Mouse (Mus musculus): ENCODE results near the gene Dpf3. TPM values are rescaled to one million over a fixed set of nuclear protein-coding genes. Genes with fewer than 3 reads are reported as not detected.

Dpf3 gene
- polyA plus RNA-seq, 1 experiment from 2014 or later: 8.6 TPM

DNA sequence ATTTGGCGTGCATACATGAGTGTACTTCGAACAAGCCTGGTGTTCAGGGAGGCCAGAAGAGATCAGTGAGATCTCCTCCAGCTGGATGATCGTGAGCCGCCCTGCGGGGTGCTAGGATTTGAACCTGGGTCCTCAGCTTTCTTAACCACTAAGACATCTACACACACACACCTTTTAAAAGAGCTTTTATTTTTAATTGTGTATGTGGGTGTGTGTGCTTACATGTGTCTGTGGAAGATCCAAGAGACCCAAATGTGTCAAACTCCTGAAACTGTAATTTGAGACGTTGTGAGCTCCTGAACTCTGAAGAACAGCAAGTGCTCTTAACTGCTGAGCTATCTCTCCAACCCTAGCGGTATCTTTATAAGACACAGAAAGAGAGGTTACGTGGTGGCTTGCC, 33.6 kb upstream of the Dpf3 start:
- Histone ChIP-seq H3K9me3 (no peaks in the 10 kb centered on the region), H3K36me3 (no peaks in the 10 kb centered on the region), H3K27ac (no peak overlapping the region), H3K4me2 (replicated peaks) (peak overlapping the region; percentile 62), H3K4me3 (replicated peaks) (peak overlapping the region; percentile 70), H3K27me3 (replicated peaks) (no peaks in the 10 kb centered on the region), H3K4me1 (replicated peaks) (peaks cover 9% of the 10 kb centered on the region; the same call in 1 of the 2 replicates), H3K9ac (peak overlapping the region; percentile 70; the same call in 1 of the 2 replicates)
- WGBS: 42% methylated on average over 8 of the region's 8 CpGs
- no peak for ATAC-seq

DNA sequence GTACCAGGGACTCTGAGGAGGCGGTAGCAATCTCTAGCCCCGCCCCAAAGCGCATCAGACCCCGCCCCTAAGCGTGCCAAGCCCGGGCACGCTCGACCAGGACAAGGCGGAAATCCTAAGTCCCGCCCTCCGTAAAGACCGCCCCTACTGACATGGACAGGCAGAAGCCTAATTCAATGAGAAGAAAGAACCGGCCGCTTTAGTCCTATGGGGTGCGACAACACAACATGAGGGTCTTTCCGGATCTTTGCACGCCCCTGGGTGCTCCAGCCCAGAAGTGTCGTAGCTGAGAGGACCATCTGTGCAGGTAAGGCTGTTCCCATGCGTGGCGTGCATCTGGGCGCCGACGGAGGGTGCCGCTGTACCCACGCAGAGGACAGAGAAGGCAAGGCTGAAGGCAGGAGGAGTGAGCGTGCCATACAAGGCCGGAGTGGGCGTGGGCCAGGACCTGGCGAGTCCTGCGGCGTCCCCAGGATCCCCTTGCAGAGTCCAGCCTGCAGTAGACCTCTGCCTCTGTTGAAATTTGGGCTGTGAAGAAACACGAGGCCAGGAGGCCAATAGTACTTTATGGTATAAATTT, 32.9 kb upstream of the Dpf3 start, which contains the start of gene Dcaf4:
Dcaf4 (plus strand) TSS at position 156 of the 580 bp plus-strand sequence.
- Histone ChIP-seq H3K9ac (peak within 1 kb of the TSS; percentile 70), H3K27ac (peak within 1 kb of the TSS; percentile 80), H3K27me3 (replicated peaks) (no peaks in the 10 kb centered on the region), H3K36me3 (no peaks in the 10 kb centered on the region), H3K4me3 (replicated peaks) (peak within 1 kb of the TSS; percentile 70), H3K9me3 (no peaks in the 10 kb centered on the region), H3K4me2 (replicated peaks) (peak within 1 kb of the TSS; percentile 62), H3K4me1 (replicated peaks) (peaks cover 6% of the 10 kb centered on the region; the same call in 1 of the 2 replicates)
- under 1% methylated on average over 32 of the region's 32 CpGs for WGBS
- ATAC-seq: peak; percentile 98

DNA sequence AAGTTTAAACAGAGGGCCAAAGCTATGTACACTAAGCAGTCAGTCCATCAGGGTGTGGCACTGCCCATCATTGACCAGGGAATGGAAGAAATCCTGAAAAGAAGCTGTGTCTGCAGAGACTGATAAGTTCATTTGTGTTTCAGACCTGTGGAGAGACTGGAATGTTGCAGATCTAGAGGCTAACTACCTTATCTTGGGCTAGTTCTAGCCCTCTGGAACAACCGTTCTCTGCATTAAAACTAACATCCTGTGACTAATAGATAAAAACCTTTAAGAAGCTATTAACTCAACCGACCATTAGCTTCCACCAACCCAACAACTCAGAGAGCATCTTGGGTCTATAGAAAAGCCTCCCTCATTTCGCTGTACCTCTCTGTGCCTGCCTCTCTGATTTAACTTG, 30.1 kb upstream of the Dpf3 start:
- Histone ChIP-seq H3K27ac (no peak overlapping the region), H3K4me2 (replicated peaks) (no peak overlapping the region), H3K9ac (no peak overlapping the region), H3K36me3 (no peaks in the 10 kb centered on the region), H3K4me3 (replicated peaks) (no peak overlapping the region), H3K9me3 (no peaks in the 10 kb centered on the region), H3K27me3 (replicated peaks) (no peaks in the 10 kb centered on the region), H3K4me1 (replicated peaks) (peaks cover 12% of the 10 kb centered on the region; the same call in 1 of the 2 replicates)
- no peak for ATAC-seq
- 71% methylated on average over 3 of the region's 3 CpGs for WGBS

DNA sequence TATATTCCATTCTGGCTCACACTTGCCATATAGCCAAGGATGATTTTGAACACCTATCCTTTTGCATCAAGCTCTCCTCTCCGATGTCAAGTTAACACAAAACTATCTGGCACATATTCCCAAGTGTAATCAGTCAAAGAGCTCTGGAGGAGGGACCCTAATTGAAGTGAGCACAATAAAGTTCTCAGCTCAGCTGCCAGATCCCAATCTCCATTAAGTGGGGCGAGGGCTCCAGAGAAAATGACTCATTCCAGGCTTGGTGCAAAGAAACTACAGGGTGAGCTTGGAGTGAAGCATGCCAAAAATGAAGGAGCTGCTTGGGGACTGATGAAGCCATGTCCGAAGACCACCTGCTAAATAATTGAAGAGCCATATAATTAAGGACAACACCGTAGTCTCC, 26.7 kb upstream of the Dpf3 start:
- Histone ChIP-seq H3K9me3 (no peaks in the 10 kb centered on the region), H3K4me2 (replicated peaks) (no peak overlapping the region), H3K27ac (no peak overlapping the region), H3K27me3 (replicated peaks) (no peaks in the 10 kb centered on the region), H3K36me3 (no peaks in the 10 kb centered on the region), H3K4me1 (replicated peaks) (0 out of 2 replicates have a peak, but pooled peaks cover 6% of the 10 kb centered on the region), H3K4me3 (replicated peaks) (no peak overlapping the region), H3K9ac (no peak overlapping the region)
- 51% methylated on average over 4 of the region's 4 CpGs for WGBS
- no peak for ATAC-seq

DNA sequence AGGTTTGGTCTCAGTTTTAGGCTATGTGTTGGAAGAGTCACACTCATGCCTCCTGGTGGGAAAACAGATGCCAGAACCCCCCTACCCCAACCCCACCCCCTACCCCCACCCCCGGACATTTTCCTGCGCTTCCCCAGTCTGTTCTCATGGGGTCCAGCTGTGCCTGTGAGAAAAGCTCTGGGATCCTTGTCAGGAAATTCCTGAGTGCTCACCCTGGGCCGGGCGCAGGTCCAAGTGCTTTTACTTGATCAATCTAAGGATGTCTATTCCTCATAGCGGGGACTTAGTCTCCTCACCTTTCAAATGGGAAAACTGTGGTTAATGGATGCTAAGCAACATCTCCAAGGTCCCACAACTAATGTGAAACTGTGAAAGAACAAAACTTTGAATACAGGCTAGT, 25.7 kb upstream of the Dpf3 start:
- Histone ChIP-seq H3K9me3 (no peaks in the 10 kb centered on the region), H3K27me3 (replicated peaks) (no peaks in the 10 kb centered on the region), H3K27ac (no peak overlapping the region), H3K36me3 (no peaks in the 10 kb centered on the region), H3K9ac (no peak overlapping the region), H3K4me1 (replicated peaks) (0 out of 2 replicates have a peak, but pooled peaks cover 6% of the 10 kb centered on the region), H3K4me2 (replicated peaks) (no peak overlapping the region), H3K4me3 (replicated peaks) (no peak overlapping the region)
- 26% methylated on average over 5 of the region's 5 CpGs for WGBS
- no peak for ATAC-seq

DNA sequence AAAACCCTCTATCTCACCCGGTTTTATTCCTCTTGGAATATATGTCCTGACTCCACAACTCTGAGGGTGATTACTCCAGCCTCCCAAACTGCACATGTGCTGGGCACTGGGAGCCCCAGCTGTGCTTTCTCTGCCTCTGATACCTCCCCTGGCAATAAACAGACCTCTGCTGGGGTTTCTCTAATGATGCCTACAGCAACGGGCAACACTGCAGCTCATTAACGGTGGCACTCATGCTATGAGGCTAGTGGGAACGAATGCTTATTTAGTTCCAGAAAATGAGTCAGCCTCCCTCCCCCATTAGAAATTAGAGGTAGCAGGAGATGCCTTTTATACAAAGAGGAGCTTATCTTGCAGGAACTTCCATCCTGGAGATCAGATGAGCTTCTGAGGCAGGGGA, 25.3 kb upstream of the Dpf3 start:
- ATAC-seq: no peak
- Histone ChIP-seq H3K9me3 (no peaks in the 10 kb centered on the region), H3K4me1 (replicated peaks) (0 out of 2 replicates have a peak, but pooled peaks cover 6% of the 10 kb centered on the region), H3K27me3 (replicated peaks) (no peaks in the 10 kb centered on the region), H3K27ac (no peak overlapping the region), H3K9ac (0 out of 2 replicates have a peak overlapping the region, but pooled peaks have one; percentile 8), H3K4me2 (replicated peaks) (no peak overlapping the region), H3K4me3 (replicated peaks) (no peak overlapping the region), H3K36me3 (no peaks in the 10 kb centered on the region)
- WGBS: 24% methylated on average over 4 of the region's 4 CpGs

DNA sequence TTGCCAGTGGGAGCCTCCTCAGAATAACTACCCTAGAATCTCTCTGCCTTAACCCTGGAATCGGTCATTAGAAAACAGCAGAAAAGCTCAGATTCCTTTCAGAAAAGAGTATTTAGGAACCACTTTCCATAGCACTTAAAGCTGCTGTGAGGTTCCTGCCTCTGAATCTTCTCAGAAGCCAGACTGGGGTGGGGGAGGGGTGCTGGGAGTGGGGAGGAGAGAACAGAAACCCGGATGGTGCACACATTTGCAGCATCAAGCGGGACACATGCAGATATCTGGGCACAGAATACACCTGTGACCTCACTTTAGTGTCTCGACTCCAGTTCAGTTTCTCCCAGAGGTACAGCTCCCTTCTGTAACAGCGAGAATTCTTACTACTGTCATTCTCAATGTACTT, 23.1 kb upstream of the Dpf3 start:
- H3K27me3 ChIP-seq (replicated peaks): no peaks in the 10 kb centered on the region
- no peaks in the 10 kb centered on the region for H3K36me3 ChIP-seq
- H3K9me3 ChIP-seq: no peaks in the 10 kb centered on the region
- no peak overlapping the region for H3K4me2 ChIP-seq (replicated peaks)
- 78% methylated on average over 5 of the region's 5 CpGs for WGBS
- H3K4me3 ChIP-seq (replicated peaks): no peak overlapping the region
- no peak overlapping the region for H3K9ac ChIP-seq
- ATAC-seq: no peak
- H3K4me1 ChIP-seq (replicated peaks): 0 out of 2 replicates have a peak, but pooled peaks cover 6% of the 10 kb centered on the region
- no peak overlapping the region for H3K27ac ChIP-seq

DNA sequence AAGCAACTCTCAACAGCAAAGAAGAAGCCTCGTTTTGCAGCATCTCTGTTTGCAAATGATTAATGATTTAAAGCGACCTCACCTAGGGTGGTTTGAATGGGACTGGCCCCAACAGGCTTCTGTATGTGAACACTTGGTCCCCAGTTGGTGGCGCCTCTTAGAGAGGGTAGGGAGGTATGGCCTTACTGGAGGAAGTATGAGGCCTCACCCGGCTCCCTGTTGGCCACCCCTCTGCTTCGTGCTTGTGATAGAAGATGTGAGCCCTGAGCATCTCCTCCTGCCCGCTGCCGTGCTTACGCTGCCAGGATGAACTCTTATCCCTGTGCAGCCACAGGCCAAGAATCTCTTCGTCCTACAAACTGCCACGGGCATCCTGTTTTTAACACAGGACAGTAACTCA, 19.0 kb upstream of the Dpf3 start:
- no peaks in the 10 kb centered on the region for H3K4me1 ChIP-seq (replicated peaks)
- H3K9me3 ChIP-seq: no peaks in the 10 kb centered on the region
- no peaks in the 10 kb centered on the region for H3K27me3 ChIP-seq (replicated peaks)
- no peak for ATAC-seq
- no peak overlapping the region for H3K27ac ChIP-seq
- H3K36me3 ChIP-seq: no peaks in the 10 kb centered on the region
- H3K4me2 ChIP-seq (replicated peaks): no peak overlapping the region
- 80% methylated on average over 10 of the region's 10 CpGs for WGBS
- no peak overlapping the region for H3K9ac ChIP-seq
- H3K4me3 ChIP-seq (replicated peaks): no peak overlapping the region

DNA sequence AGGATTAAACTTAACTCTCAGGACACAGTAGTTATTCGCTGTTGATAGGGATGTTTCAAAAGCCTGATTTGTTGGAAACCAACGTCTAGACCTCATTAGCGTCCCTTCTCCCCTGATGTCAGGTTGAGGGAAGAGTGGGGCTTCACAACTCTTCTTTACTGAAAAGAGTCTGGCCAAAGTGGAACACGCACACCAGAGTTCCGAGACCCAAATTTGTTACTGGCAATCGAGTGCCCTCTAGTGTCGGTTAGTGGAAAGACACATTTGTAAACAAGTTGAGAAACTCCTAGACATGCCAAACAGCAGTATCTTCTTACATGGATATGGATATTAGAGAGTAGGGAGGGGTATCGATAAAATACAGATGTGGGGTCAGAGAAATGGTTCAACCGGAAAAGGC, 14.7 kb upstream of the Dpf3 start:
- ATAC-seq: no peak
- no peak overlapping the region for H3K4me3 ChIP-seq (replicated peaks)
- no peaks in the 10 kb centered on the region for H3K4me1 ChIP-seq (replicated peaks)
- H3K9ac ChIP-seq: no peak overlapping the region
- H3K36me3 ChIP-seq: no peaks in the 10 kb centered on the region
- H3K27ac ChIP-seq: no peak overlapping the region
- no peaks in the 10 kb centered on the region for H3K27me3 ChIP-seq (replicated peaks)
- WGBS: 4% methylated on average over 9 of the region's 9 CpGs
- no peak overlapping the region for H3K4me2 ChIP-seq (replicated peaks)
- H3K9me3 ChIP-seq: no peaks in the 10 kb centered on the region

DNA sequence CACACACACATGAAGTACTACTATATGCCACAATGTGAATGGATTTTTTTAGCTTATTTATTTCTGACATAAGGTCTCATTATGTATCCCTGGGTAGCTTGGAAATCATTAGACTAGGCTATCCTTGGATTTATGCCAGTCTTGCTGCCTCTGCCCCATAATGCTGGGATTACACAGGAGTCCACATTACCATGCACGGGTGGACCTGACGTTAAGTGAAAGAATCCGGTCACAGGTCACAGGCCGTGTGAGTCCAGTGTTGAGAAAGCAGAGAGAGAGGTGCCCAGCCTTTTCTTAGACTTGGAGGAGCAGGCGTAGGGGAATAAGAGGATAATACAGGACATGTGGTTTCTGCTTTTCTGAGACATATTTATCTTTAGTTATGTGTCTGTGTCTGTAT, 11.7 kb upstream of the Dpf3 start:
- no peak overlapping the region for H3K27ac ChIP-seq
- no peak for ATAC-seq
- H3K4me2 ChIP-seq (replicated peaks): no peak overlapping the region
- no peaks in the 10 kb centered on the region for H3K36me3 ChIP-seq
- H3K9me3 ChIP-seq: no peaks in the 10 kb centered on the region
- no peak overlapping the region for H3K9ac ChIP-seq
- no peaks in the 10 kb centered on the region for H3K4me1 ChIP-seq (replicated peaks)
- no peak overlapping the region for H3K4me3 ChIP-seq (replicated peaks)
- H3K27me3 ChIP-seq (replicated peaks): no peaks in the 10 kb centered on the region
- 75% methylated on average over 5 of the region's 5 CpGs for WGBS

DNA sequence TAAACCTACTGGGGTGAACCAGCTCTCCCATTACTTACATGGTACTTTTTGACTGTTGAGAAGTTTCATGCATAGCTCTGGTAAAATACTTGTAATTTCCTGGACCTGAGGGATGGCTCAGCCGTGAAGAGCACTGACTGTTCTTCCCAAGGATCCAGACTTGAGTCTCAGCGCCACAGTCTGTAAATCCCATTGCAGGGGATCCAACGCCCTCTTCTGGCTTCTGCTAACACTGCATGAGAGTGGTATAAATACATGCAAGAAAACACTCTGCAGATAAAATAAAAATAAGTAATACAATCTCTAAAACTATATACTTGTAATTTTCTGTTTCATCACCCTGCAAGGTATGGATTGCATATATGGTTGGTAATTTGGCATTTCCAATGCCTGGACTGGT, 10.4 kb upstream of the Dpf3 start:
- no peak overlapping the region for H3K9ac ChIP-seq
- no peaks in the 10 kb centered on the region for H3K27me3 ChIP-seq (replicated peaks)
- WGBS: 77% methylated on average over 3 of the region's 3 CpGs
- H3K27ac ChIP-seq: no peak overlapping the region
- H3K36me3 ChIP-seq: no peaks in the 10 kb centered on the region
- no peak overlapping the region for H3K4me3 ChIP-seq (replicated peaks)
- H3K4me1 ChIP-seq (replicated peaks): no peaks in the 10 kb centered on the region
- no peaks in the 10 kb centered on the region for H3K9me3 ChIP-seq
- no peak for ATAC-seq
- H3K4me2 ChIP-seq (replicated peaks): no peak overlapping the region

DNA sequence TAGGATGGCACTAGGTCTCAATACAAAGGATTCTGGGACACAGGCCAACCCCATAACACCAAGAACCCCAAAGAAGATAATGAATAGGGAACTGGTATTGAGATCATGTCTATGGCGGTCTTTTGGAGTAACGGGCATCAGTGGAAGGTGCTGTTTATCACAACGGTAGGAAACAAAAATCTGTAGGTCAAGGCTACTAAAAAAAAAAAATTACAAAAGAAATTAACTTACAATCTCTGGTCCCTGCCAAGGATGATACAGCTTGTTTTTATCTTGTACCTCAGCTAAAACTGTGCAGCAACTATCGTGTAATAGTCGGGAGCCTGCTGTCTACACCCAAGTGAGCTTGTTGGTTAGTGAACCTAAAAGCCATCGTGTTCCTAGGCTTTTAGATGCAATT, 9.2 kb upstream of the Dpf3 start:
- Histone ChIP-seq H3K36me3 (no peaks in the 10 kb centered on the region), H3K9me3 (no peaks in the 10 kb centered on the region), H3K9ac (no peak overlapping the region), H3K27me3 (replicated peaks) (no peaks in the 10 kb centered on the region), H3K4me1 (replicated peaks) (no peaks in the 10 kb centered on the region), H3K4me2 (replicated peaks) (no peak overlapping the region), H3K27ac (no peak overlapping the region), H3K4me3 (replicated peaks) (no peak overlapping the region)
- 92% methylated on average over 6 of the region's 6 CpGs for WGBS
- ATAC-seq: no peak

DNA sequence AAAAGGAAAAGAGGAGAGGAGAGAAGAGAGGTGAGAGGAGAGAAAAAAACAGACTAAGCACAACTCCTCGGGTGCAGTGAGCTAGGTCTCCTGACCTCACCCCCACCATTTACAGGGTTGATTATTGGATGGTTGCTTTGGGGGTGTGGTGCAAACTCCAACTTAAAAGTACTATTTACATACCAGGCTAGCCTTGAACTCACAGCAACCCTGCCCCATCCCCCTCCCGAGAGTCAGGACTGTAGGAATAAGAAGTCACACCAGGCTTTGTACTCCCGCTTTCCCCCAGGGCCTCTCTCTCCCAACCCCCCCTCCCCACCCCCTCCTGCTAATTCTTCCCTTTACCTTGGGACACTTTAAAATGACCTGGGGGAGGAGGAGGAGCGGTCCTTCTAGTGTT, 8.8 kb upstream of the Dpf3 start:
- no peaks in the 10 kb centered on the region for H3K4me1 ChIP-seq (replicated peaks)
- no peaks in the 10 kb centered on the region for H3K9me3 ChIP-seq
- no peak overlapping the region for H3K4me2 ChIP-seq (replicated peaks)
- H3K27ac ChIP-seq: no peak overlapping the region
- no peak for ATAC-seq
- H3K36me3 ChIP-seq: no peaks in the 10 kb centered on the region
- H3K4me3 ChIP-seq (replicated peaks): no peak overlapping the region
- 70% methylated on average over 4 of the region's 4 CpGs for WGBS
- H3K27me3 ChIP-seq (replicated peaks): no peaks in the 10 kb centered on the region
- no peak overlapping the region for H3K9ac ChIP-seq
